Mouse (Mus musculus) heart, postnatal 4 days (tissue): ENCODE data around the gene Ccdc117. TPM values are rescaled to one million over a fixed set of nuclear protein-coding genes. Genes with fewer than 3 reads are reported as not detected.
"Not testable (repeated sequence)": the region's sequence is repeated elsewhere in the genome, so short reads cannot be mapped to it uniquely, and the experiment has no call there.

Experiments used
- DNase-seq: peaks from one replicate; pipeline ENCODE4 v3.0.0; 2021
- total RNA-seq, 2 experiments: library from RNA; stranded (reverse); gene quantifications; 2 replicates each; pipeline ENCODE4 v1.2.3; 2021

Gene Ccdc117
- total RNA-seq, 2 experiments from 2014 or later: 11.3 to 14.1 TPM

DNA sequence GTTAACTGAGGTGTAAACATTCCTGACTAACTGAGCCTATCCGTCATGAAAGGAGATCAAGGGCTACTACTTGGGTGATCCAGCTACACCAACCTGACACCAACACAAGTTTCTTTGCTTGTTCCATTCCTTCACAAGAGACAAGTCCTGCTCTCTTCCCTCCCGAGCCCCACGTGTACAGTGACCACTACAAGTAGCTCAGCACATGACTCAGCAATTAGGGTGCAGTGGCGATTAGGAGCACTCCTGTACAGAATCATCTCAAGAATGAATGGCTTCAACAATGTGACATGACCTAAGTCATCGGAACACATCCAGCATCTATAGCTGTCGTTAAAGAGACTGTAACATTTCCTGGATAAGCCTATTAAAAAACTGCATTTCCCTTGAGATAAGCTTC lies 11.3 kb downstream of the Ccdc117 start:
- no peak for DNase-seq

DNA sequence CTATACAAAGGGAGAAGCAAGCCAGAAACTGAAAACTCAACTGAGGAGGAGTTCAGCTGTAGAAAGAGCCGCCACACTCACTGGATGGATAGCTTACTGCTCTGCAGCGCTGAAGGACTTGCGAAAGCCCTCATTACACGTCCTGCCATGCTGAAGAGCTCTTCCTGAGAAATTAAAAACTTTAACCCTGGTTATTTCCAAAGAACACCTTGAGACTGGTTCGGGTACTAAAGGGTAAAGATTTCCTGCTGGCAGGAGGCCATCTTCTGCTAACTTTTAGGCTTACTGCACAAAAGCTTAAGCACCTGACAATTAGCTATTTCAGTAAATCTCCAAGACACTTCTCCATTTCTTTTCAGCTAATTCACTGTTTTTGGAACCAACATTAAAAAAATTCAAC lies 11.8 kb downstream of the Ccdc117 start:
- no peak for DNase-seq

DNA sequence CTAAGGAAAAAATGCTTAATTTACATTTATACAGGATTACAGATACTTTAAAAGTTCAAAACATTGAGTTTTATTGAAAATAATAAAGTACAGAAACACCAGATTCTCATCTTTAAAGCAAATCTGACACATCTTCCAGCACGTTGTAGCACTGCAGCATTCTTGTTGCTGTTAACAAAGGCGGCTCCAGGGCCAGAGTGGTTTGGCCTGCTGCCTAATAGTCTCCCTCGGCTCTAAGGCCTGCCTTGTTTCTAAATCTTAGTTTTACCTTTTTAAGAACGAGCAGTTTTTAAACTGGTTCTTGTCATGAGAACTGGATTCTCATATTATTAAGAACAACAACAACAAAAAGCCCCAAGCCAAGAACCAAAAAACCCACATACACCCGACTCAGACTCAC lies 13.1 kb downstream of the Ccdc117 start:
- DNase-seq: no peak

DNA sequence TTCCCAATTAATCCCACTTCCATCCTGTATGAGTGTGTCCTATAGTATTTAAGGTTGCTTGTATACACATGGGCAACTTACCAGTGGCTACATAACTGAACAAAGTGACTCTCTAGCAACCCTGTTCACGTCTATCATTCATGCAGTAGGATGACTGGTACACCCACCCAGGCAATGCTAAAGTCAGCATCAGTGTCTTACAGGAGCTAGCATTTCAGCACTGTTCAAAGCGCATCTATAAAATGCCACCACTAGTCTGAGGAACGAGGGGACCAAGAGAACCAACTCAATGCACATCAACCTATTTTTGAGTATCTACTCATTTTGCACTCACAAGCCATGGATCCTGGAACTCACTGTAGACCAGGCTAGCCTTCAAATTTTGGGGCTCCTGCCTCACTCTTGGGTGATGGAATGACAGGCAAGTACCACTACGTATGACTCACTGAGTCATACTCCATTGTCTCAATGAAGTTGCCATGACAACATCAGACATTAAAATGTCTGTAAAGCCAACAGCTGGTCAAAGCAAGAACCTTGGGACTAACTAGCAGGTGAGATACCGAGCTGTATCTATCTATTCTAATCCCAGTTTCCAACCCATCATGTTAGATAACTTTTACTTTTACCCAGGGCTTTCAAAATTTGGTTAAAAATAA lies 14.0 kb downstream of the Ccdc117 start:
- DNase-seq: no peak

DNA sequence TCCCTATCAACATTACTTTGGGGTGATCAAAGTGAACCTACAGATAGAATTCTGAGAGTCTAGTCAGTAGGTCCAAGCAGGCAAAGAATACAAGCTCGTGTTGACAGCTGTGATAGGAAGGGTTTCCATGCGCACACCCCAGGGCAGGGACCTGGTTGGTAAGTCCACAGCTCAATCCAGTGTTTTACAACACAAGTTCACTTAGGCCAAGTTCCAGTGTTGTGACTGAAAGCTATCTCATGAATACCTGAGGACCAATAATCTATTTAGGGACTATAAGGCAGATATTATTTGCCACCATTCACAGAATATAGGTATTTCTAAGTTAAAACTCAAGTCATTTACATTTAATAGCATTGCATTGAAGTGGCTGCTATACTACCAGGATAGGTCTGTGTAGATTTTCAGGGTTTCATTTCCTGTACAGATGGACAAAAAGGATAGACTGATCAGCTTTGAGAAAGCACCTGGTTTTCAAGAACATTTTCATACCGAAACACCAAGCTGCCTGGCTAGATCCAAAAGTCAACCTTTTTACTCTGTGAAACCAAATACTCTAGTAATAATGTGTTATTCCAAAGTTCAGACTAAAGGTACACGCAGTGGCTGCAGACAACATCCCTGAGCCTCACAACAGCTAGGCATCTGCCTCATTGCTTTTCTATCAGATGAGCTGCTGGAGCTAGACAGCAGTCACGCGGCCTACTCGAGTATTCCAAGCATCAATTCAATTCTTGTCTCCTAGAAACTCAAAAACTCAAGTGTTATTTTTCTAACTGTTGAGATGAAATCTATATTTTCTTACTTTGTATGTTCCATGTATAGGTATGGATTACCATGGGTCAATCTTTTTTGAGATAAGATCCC lies 15.2 kb downstream of the Ccdc117 start:
- DNase-seq: no peak

DNA sequence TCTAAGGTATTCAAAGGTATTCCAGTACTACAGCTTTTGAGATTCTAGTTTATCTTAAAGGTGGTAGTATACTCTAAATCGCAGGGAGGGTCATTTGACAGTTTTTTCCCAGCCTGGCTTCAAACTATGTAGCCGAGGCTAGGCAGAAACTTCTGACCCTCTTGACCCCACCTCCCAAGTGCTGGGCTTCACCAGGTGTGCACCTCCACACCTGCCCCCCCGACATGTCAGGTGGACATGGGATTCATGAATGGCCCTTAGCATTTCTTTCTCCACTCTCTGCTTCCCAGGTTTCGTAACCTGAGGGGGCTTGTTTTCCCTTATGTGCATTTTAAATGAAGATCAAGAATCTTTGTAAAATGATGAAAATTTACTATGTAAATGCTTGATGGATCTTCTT lies 16.6 kb downstream of the Ccdc117 start:
- DNase-seq: no peak

DNA sequence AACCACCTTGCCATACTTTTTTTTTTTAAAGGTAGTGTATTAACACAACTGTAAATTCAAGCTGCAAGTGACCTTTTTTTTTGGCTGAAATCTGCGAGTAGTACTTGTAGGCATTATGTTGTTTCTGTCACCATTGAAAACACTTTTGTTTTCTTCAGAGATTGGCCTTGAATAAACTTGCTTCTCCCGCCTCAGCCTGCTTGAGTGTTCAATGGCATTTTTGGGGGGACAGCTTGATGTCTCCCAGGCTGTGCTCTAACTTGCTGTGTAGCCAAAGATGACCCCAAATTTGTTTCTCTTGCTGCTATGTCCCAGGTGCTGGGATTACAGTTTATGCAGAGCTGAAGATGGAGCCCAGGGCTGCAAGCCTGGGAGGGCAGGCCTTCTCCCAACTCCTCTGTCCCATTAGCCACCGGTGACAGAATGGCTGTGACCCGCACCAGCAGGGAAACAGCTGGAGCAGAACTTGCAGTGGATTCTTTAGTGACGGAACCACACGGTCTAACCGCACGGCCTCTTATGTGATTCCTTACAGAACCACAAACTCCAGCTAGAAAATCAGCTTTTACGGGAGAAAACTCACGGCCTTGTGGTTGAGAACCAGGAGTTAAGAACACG lies 19.1 kb downstream of the Ccdc117 start:
- no peak for DNase-seq

DNA sequence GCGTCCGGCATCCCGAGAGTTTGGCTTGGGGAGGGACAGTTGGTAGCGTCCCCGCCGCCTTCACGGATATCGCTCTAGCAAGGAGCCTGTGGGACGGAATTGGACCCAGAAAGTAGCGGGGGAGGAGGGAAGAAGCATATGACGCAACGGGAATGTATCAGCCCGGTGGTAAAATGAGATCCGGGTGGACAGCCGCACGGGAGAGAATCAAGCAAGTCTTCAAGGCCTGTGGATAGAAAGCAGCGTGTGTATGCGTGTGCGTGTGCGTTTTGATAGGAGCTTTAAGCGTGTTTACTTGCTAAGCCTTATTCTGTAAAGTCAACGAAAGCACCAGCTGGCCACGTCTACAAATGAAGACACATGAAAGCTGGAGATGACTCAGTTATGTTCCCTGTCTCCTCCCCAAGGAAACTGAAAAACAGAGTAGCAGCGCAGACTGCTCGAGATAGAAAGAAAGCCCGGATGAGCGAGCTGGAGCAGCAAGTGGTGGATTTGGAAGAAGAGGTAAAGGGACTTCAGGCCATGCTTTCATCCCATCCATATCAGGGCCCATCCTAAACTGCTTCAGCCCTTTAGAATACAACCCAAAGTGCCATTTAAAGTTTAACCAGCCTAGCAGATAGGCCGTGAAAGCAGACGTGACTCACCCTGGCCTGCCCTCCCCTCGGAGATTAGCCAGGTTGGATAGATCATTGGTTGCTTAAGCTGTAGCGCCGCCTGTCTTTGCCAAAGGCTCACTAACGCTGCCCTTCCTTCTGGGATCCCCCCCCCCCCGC lies 20.3 kb downstream of the Ccdc117 start:
- peak; percentile 76 for DNase-seq

DNA sequence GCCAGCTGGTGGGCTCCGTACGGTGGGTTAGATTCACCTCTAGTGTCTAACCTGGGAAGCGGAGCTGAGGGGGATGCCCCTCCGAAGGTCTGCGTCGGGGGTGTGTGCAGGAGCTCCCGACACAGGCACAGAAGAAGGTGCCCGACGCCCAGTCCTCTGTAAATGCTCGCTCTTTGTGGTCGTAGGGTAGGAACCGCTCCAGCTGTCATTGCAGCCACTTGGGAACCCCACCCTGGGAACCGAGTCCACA lies 20.8 kb downstream of the Ccdc117 start:
- no peak for DNase-seq

DNA sequence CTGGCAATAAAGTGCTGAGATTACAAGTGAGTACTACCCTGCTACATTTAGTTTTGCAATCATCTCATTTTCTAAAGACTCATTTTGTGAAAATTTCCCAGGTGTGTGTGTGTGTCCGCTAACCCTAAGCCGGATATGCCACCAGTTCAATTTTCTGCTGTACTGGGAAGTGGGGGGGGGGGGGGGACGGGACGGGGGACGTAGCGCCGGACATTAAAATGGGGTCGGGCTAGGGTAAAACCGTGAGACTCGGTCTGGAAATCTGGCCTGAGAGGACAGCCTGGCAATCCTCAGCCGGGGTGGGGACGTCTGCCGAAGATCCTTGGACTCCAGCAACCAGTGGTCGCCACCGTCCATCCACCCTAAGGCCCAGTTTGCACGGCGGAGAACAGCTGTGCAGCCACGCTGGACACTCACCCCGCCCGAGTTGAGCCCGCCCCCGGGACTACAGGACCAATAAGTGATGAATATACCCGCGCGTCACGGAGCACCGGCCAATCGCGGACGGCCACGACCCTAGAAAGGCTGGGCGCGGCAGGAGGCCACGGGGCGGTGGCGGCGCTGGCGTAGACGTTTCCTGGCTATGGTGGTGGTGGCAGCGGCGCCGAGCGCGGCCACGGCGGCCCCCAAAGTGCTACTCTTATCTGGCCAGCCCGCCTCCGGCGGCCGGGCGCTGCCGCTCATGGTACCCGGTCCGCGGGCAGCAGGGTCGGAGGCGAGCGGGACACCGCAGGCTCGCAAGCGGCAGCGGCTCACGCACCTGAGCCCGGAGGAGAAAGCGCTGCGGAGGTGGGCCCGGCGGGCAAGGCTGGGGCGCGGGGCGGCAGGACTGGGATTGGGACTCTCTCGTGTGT lies 21.3 kb downstream of the Ccdc117 start, which contains the start of gene Xbp1:
Xbp1 (plus strand) TSS at position 248 of the 854 bp plus-strand sequence.
- peak; percentile 99 for DNase-seq

DNA sequence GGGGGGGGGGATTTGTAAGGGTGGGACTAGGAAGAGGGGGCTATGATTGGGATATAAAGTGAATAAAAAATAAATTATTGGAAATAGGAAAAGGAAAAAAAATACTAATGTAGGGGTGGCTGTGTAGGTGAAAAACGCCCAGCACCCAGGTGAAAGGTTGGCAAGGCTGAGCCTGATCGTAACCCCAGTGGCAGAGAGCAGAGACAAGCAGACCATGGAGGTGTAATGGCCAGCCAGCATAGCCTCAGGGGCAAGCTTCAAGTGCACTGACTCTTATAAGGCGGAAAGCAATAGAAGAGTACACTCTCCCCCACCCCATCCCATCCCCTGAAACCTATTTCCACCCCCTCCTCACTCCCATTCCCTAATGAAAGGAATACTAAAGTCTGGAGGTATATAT lies 22.3 kb downstream of the Ccdc117 start:
- no peak for DNase-seq

DNA sequence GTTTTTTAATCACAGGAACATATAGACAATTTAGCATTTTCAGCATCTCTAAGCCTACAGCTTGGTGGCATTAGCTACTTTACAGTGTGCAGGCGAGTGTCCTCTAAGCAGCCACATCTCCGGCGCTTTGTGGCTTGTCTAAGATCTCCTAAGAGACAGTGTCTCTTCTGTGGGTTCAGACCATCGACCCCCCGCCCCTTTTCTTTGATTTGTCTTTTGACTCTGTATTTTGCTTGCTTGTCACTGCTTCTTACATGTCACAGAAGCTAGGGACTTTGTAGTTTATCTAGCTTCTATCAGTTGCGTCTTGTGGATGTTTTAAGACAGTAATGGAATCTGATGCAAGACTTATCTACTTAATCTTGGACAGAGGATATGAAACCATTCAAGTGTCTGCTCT lies 24.6 kb downstream of the Ccdc117 start:
- DNase-seq: no peak

DNA sequence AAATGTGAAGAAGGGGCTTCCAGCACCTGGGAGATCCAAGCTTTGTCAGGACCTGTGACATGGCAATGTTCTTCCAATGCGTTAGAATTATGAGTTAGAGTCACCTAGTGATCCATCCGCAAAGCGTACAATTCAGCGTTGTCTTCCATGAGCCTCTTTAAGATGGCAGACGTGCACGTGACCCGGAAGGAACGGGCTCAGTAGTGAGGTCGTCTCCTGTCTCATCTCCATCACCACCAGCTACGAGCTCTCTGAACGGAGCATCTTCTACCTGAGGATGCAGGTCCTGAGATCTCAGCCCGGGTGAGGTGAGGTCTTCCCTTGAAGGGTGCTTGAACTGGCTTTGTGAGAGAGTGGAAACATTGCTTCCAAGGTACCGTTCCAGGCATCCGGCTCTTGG lies 25.4 kb downstream of the Ccdc117 start:
- DNase-seq: no peak

DNA sequence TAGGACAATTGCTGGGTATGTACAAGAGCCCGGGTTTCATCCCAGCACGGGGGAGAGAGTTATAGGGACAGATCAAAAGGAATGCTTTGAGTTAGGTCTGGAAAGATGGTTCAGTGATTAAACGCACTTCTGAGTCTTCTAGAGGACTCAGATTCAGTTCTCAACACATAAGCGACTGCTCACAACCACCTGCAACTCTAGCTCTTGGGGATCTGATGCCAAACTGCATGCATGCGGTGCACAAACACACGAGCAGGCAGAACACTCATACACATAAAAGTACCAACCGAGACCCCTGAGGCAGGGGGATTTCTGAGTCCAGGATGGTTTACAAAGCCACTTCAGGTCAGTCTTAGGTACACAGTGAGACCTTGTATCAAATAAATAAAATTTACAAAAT lies 25.8 kb downstream of the Ccdc117 start:
- no peak for DNase-seq

DNA sequence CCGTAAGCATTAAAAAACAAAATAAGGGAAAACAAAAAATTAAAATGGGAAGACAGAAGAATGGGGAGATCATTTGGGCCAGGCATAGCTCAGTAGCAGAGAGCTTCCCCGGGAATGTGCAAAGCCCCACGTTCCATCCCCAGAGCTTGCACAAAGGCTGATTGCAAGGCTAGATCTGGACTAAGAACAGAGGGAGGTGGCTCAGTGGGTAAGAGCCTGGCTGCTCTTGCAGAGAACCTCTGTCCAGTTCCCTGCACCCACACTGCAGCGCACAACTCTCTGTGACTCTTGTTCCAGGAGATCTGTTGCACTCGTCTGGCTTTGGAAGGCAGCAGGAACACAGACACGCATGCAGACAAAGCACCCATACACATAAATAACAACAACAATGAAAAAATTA lies 26.3 kb downstream of the Ccdc117 start:
- DNase-seq: no peak

DNA sequence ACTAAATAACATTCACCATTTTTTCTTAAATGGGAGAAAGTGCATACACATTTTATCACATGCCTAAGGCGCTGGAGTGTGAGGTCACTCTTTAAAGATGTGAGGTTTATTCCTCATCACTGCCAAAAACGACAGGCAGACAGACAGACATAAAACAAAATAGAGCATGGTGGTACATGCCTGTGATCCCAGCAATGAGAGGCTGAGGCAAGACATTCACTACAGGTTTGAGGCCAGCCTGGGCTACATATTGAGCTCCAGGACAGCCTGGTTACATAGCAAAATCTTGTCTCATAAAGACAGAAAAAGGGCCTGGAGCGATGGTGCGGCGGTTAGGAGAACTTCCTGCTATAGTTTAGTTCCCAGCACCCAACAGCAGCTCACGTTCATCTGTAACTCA lies 26.8 kb downstream of the Ccdc117 start:
- no peak for DNase-seq

DNA sequence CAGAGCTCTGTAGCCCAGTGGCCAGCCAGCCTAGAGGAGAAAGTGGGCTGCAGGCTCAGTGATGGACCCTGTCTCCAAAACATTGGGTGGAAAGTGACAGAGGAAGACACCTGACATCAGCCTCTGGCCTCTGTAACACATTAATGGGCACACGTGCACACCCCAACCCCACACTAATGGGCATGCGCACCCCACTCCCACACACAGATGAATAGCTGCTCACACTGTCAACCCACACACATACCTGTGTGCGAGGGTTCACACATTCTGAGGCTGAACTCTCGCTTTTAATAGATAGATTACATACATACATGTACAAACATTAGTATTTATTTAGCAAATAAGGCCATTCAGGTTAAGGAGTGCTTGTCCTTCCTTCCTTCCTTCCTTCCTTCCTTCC lies 27.9 kb downstream of the Ccdc117 start:
- DNase-seq: no peak

DNA sequence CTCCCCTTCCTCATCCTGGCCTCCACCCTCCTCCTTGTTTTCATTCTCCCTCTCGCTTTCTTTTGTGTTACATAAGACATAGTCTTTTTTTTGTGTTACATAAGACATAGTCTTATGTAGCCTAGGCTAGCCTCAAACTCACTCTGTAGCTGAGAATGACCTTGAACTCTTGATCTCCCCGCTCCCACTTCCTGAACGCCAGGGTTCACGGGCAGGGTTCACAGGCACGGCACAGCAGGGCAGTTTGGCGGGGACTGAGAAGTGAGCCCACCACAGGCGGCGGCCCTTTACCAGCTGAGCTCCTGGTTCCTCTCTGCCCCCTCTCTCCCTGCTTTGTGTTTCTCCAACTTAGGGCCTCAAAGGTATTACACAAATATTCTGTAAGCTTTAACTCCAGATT lies 29.0 kb downstream of the Ccdc117 start:
- no peak for DNase-seq

DNA sequence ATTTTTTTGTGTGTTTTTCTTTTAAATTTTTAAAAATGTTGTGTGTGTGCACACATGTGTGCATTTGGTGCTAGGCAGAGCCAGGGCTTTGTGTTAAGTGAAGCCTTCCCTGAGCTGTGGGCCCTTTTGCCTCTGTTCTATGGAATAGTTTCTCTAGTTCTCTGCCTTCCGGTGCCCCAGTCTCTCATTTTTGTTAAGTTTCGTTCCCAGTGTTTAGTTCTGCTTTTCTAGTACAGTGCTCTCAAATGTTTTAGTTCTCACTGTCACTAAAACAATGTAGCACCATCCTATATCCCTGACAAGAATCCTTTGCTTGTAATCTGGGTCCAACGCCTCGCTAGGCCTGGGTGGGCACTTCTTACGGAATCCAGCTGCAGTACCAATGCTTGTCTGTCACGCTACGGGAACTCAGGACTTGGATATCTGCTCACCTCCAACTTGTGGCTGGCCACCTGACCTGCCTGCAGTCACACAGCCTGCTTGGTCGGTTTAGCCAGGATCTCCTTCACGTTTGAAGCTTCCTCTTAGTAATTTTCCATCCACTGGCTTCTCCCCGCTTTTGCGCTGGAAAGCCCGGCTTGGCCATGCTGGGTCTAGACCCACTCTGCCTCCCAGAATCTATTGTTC lies 29.8 kb downstream of the Ccdc117 start:
- DNase-seq: no peak

DNA sequence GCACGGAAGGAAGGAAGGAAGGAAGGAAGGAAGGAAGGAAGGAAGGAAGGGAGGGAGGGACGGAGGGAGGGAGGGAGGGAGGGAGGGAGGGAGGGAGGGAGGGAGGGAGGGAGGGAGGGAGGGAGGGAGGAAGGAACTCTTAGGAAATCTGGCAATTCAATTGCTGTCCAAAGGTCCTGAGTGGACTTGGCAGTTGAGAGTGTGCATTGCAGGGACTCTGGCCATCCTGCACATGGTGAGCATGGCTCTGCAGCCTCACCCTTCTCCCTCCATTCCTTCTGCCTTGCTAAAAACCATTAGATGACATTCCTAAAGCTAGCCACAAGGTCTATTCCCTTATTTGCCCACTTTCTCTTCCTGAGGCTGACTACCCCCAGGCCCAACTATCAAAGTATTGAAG lies 31.3 kb downstream of the Ccdc117 start:
- not testable (repeated sequence) for DNase-seq

DNA sequence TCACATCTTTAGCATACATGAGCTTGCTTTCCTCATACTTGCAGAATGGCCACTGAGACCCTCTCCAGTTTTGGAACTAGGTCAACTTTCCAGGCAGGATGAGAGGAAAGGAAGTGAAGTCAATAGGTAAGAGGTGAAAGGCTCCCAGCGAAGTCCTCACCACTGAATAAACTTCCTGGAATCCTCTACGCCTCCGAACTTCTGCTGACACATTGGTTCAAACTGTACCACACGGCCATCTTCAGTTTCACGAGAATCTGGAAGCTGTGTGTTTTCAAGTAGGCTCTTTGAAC lies 31.9 kb downstream of the Ccdc117 start:
- no peak for DNase-seq
